Mouse (Mus musculus): ENCODE measurements at regions not wholly inside any gene's neighbourhood (a gene's known extent, or its start where the extent isn't known, plus 50 kb on each side); places are given as distances from the start of the nearest gene placed in this dataset.

DNA sequence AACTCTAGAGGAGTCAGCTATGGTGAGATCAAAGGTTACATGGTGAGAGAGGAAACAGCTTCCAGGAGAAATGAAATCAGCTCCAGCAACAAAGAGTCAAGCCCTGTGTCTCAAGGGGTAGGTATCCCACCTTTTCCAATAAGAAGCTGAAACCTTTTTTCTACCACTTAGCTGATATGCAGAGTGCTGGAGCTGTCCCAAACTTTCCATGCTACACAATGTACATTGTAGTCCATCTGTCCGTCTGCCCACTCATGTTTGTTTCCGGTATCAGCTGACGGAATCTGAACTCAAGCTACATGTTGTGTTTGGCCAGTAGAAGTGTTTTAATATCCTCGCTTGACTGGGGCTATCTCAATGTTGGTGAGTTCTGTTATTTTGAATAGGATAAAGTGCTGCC, 83.6 kb upstream of the Ngf start:
- ATAC-seq (ENCODE audit: low TSS enrichment): no peak

DNA sequence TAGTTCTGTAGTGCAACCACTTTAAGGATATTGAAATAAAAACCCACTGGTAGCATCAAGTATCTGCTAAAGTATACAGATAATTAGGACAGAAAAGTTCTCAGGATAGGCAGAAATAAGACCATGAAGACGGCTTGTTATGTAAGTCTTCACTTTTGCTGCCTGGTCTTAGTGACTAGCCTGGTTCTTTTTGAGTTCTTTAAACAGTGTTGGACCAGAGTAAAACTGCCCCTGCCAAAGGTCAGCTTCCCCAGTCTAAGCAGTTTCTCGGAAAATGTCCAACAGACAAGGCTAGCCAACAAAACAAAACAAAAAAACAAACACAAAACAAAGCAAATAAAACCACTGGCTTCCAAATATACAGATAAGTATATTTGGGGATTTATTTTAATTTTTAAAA, 85.1 kb upstream of the Ngf start:
- no peak for ATAC-seq (ENCODE audit: low TSS enrichment)

DNA sequence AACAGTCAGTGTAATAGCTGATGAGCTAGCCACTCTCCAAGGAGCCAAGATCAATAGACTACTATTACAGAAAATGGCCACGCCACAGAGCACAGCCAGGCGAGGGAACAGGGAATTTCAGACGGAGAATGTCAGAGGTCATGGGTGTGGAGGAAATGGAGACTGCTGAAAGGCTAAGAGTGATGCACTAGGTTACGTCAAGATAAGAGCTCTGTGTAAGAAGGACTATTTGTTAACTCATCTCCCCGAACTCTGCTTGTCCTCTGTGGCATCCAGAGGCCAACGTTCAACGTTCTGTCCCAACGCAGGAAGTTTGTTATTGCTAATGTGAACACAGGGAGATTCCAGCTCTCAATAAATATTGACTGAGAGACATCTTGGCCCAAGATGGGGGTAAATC, 86.0 kb upstream of the Ngf start:
- ATAC-seq (ENCODE audit: low TSS enrichment): no peak

DNA sequence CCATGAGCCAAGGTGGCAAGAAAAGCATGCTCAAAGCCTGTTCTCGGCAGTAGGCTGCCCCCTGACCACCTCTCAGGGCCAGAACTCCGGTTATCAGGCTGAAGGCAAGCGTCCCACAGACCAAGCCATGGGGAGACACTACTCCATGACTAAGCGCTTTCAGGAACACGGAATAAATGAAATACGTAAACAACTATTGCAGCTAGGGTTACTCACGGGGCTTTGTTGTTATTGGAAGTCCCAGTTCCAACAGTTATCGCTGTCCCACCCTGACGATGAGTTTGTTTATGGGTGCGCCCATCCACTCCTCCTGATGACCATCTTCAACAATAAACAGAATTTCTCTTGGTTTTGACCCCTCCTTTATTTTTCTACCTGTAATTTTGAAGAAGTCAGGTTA, 88.0 kb upstream of the Ngf start:
- ATAC-seq (ENCODE audit: low TSS enrichment): no peak

DNA sequence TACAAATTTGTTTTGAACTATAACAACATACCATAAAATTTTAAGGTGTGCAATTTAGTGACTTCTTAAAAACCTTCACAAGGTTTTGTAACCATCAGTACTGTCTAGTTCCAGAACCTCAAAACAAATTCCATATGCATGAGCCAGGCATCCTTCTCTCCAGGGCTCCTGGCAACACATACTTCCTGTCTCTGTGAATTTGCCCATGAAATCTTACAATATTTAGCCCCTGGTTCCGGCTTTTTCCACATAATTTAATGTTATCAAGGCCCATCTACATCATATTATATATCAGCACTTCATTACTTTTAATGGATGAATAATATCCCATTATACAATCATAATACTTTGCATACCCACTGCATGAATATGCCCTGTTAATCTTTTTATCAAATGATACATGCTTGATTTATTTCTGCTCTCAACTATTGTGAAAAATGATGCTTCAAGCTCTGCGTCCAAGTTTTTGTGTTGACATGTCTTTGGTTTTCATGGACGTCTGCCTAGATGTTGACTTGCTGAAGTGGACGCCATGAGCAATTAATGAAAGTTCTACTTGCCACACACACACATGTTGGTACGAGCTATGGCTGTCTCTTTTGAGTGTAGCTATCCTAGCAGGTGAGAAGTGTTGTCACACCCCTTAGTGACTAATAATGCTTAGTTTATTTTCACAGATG, 95.2 kb upstream of the Ngf start:
- ATAC-seq (ENCODE audit: low TSS enrichment): no peak

DNA sequence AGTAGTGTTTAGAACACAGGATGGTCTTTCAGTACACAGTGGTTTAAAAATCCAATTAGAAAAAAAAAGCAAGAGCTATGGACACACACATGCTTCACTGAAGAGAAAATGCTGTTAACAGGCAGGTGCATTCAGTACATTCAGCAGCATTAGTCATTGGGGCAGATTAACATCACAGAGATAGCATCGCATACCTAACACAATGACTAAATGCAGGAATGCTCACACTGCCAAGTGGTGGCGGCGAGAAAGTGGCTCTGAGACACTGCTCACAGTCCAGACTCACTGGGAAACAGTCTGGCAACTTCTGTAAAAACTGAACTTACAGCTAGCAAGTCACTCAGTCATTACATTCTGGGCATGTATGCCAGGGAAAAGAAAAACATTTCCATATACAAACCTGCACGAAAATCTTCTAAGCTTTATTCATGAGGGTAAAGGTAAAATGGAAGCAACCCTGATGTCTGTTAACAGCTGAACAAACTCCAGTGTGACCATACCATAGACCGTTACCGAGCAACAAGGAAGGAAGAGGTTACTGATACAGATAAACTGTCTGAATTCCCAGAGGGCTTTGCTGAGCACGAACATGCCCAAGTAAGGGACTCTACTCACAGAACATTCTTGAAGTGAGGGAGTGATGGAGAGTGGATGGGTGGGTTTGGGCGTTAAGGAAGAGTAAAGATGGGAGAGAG, 97.4 kb upstream of the Ngf start:
- no peak for ATAC-seq (ENCODE audit: low TSS enrichment)

DNA sequence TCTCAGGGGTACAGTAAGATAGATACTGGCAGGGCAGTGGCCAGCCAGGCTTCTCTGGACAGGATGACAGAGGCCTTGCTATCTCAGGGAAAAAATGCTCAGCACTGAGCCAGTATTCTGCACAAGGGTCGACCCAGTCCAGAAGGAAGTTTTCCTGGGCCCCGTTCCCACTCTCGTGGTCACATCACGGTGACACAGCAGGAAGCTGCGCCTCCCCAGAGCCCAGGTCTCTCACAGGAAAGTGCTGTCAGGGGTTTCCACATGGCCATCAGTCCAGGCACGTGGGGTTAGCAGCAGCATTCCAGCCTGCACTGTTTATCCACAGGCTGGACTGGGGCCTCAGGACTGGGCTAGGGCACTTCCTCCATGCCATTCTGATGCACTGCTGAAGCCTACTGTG, 103.5 kb upstream of the Ngf start:
- no peak for ATAC-seq (ENCODE audit: low TSS enrichment)

DNA sequence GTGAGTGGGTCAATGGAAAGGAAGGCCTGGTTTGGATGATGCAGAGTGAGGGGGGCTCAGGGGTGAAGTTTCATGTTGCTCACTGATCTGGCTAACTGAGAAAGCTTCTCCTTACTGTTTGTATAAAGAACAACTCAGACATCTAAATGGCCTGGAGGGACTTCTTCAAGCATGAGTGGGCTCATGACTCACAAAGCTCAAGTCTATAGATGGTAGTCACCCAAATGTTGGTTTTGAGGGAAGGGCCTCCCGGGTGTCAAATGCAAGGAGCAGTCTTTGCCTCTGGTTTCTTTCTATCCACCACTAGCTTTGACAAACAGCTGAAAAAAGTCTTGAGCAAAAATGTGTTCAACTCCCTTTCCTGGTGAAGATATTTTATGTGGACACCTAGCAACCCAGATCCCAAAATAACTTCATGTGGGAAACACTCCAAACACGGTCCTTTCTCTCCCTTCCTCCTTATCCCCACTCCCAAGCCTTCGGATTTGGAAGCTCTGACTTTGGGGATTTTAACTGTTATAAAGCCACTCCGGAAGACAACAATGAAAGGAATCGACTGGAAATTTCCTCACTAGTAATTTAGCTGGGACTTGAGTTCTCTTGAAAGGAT, 105.3 kb upstream of the Ngf start:
- ATAC-seq (ENCODE audit: low TSS enrichment): peak; percentile 41; the same call in 1 of the 2 replicates

DNA sequence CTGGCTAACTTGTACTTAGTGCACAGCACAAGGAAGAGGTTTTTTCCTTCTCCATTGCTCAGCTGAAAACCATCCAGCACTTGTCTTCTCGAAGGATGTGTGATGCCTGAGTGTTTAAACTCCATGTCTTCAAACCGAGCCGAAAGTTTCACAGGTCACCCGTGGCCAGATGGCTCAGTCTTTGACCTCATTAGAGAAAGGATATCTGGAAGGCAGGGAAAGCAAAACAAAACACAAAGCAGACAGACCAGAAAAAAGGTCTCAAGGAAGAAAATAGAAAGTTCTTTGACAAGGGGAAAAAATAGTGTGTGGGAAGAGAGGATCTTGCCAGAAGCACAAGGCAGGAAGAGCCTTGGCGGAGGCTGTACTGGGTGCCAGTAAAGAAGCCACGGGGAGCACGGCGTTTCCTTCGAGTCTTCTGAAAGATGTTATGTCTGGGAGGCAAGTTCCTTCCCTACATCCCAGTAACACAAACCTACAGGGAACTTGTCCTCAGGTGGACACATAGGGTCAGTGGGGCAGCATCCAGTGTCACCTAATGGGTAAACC, 108.9 kb upstream of the Ngf start:
- peak; percentile 92 for ATAC-seq (ENCODE audit: low TSS enrichment)

DNA sequence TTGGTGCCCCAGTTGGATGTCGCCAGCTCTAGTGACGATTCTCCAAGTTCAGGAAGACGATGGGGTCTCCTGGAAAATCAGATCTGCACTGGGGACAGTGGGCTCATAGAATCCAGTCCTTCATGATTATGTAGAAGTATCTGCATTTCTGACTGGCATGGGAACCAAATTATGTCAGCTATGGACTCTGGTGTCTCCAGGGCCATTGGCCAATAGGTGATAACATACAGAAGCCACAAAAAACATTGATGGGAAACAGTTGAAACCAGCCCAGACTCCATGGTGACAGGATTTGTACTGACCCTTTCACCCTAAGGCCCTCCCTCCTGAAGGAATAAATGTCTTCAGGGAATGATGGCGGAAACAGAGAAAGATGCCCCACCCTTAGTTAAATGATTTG, 110.9 kb upstream of the Ngf start:
- ATAC-seq (ENCODE audit: low TSS enrichment): no peak

DNA sequence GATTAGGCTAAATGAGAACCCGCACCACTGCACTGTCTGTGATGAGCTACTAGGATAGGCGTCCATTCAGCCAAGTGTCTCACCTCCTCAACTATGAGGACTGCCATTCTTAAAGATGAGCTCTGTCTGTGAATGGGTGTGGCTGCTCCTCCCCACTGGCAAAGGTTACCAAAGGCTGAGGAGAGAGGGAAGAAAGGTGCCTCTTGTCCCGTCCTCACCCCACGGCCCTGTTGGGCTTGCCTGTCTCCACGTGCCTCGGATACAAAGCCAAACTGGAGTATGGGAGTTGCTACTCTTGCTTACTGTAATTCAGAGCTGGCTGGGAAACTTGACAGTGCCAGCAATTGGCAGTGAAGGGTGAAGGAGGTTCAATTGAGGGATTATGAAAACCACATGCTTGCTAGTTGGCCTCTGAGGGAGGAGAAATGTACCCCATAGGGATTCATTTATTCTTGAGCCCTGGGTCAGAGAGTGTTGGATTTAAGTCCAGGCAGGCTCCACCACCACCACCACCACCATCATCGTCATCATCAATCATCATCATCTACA, 112.6 kb upstream of the Ngf start:
- no peak for ATAC-seq (ENCODE audit: low TSS enrichment)

DNA sequence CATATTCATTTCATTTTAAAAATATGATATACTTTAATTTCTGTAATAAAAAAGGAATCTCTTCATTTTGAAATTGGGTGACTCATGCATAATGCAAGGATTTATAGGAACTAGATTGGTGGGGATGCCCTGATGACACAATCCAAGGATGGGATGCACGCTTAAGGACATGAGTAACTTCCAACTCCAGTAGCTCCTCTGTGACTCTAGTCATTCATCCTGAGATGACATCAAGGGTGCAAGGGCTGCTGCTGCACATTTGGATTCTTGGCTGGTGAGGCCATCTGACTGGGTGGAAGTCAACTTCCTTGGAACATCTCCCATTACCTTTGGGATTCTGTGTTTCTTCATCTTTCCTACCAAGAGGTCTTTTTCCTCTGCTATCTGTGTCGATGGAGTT, 114.4 kb upstream of the Ngf start:
- no peak for ATAC-seq (ENCODE audit: low TSS enrichment)

DNA sequence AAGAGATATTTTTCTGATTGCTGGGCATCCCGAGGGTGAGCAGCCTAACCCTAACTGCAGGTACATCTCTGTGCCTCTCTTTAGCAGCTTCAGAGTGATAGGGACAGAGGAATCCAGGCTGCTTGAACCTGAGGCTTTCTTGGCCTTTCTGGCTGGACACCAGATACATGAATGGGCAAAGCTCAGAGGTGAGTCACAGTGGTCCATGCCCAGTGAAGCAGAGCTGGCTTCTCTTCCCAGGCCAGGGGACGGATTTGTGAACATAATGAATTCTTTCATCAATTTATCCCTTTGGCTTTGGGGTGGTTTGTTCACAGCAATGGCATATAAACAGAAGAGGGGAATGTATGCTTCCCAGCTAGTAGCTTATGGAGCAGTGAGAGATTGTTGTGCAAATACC, 114.9 kb upstream of the Ngf start:
- no peak for ATAC-seq (ENCODE audit: low TSS enrichment)

DNA sequence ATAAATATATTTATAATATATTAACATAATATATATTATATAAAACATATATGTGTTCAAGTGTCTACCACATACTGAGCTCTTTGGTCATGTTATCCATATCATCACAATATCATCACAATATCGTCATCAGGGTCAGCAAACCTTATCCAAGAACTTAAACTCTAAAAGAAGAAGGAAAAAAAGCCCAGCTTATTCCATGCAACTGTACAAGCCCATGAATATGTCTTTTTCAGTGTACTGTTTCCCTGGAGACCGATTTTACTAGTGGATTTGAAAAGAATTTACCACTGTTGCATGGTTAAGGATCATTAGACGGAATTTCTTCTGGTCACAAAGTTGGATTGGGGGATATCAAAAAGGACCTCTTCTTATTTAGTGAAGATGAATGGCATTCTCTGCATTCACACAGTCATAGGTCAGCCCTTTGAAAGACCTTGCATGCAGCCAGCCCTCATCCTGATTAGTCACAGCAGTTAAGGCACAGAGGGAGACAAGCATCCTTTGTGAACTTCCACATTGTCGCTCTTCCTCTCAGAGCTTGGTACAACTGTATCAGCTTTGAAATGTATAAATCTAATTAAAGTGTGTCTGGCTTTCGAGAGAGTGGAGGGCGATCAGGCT, 116.3 kb upstream of the Ngf start:
- ATAC-seq (ENCODE audit: low TSS enrichment): no peak

DNA sequence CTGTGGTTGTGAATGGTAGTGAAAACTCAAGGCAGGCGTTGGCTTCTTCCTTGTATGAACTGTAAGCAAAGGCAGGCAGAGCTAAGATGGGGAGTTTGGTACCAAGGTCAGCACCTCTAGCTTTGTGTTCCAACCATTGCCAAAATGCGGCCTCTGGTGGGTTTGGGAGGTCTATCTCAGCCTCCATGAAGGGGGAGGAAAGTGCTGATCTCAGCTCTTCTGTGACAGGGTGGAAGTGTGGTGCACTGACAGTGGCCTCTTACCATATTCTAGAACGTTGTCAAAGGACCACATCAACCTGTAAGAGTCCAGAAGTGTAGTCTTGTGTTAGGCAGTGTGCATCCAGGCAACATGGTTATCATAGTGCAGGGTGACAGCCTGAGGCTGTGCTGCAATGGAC, 123.6 kb upstream of the Ngf start:
- no peak for ATAC-seq (ENCODE audit: low TSS enrichment)

DNA sequence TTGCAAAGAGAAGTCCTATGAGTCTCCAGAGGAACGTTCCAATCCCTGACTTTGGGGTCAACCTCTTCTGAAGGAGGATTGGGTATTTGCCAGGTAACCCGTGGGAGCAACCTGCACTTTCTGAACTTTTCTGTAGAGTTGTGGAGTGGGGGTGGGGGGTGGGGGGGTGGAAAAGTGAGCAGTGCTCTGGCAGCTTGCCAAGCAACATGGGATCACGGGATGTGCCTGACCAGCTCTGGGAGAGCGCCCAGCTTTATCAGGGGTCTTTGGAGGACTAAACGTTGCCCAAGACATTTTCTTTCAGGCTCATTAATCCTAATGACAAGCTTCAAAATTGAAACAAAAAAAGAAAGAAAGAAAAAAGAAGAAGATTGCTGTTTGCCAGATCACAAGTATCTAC, 124.4 kb upstream of the Ngf start:
- no peak for ATAC-seq (ENCODE audit: low TSS enrichment)

DNA sequence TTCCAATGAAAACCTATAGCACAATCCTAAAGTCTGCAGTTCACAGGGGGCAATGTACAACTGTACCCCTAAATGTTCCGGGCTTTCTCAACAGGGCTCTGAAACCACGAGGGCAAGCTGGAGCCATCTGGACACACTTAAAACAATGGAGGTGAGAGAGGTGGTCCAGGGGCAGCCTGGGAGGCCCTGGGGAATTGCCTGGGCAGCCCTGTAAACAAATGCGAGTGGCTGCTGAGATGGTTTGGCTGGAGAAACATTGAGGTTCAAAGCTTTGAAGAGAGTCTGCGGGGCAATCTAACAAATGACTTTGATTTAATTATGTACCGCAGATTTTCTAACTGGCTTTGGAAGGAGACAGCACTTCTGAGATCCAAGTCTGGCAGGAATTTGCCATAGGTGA, 129.0 kb upstream of the Ngf start:
- ATAC-seq (ENCODE audit: low TSS enrichment): no peak

DNA sequence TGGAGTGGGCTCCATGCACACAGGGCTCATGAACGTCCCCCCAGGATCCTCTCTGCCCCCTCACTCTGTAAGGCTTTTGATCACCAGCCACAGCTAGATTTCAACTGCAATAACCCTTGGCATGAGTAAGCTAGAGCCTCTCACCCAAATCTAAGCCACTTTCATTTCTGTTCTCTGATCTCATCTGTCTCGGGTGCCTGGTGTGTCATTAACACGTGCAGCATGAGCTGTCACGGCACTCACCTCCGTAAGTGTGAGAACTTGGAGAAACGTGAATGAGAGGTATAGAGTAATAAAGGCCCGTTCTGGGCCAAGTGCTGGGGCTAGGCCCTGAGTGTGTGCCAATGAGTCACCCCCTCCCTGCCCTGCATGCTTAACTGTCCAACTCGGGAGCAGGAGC, 131.8 kb upstream of the Ngf start:
- no peak for ATAC-seq (ENCODE audit: low TSS enrichment)

DNA sequence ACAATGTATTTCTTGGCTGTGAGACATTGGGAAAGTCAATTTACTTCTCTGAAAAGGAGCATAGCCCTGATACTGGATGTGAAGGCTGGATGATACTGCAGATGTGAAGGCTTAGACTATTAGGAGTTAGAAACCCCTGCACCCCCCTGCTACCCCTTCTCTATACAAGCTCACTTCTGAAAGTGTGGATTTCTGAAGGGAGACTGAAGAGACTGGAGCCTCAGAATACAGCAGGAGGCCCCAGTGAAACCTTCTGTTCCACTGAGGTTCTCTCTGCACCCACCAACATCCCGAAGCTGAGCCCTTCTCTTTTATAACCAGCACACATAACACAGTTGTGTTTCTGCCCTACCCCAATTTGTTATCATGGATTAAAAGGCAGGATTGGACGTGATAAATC, 131.7 kb upstream of the Vangl1 start:
- no peak for ATAC-seq (ENCODE audit: low TSS enrichment)

DNA sequence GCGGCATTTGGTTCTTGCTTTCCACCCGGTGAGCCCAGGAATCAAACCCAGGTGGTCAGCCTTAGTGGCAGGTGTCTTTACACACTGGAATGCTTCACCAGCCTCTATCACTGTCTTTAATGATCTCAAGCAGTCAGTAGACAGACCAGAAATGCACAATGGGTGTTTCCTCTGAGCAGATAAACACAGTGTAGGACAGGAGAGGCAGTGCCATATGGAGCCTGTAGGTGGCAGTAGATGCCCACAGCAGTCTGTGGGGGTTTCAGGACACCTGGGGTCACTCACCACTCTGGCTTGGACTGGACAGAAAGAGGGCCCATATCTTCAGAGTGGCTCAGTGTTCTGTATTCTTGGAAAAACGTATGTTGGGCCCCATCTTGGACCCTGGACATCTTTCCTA, 130.7 kb upstream of the Vangl1 start:
- peak; percentile 72; the same call in 1 of the 2 replicates for ATAC-seq (ENCODE audit: low TSS enrichment)

DNA sequence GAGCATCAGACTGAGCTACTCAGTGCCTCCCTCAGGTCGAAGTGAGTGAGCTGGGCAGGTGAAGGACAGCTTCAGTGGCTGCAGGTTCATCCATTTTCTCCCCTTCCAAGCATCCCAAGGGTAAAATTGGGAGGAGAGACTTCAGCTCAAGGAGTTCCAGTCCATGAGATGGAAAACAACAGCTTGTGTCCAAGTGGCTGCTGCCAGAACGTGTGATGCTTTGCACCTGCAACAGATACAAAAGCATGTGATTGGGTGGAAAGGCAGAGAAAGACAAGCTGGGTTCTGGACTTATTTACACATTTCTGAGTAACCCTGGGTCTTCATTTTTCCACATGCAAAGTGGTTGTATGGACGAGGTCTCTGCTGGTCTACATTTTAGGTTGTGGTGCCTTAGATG, 127.7 kb upstream of the Vangl1 start:
- ATAC-seq (ENCODE audit: low TSS enrichment): no peak

DNA sequence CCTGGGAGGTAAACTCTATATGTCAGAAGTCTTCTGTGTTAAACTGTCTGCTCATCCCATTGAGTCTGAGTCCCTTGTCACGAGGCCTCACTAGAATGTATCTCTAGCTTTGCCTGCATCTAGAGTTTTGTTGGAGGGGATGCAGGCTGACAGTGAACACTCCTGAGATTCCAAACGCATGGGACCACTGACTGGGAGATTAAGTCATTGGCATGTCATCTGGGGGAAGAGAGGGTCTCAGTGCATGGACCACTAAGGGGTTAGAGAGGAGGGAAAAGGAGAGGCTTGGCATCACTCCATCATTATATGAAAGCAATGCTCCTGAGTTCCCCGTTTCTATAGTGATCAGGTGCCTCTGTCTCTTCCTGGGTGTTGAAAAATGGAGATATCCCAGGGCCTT, 114.8 kb upstream of the Vangl1 start:
- ATAC-seq (ENCODE audit: low TSS enrichment): no peak

All from frontal cortex, adult (tissue).